Mouse (Mus musculus) heart, postnatal 10 days (tissue): ENCODE measurements at regions not wholly inside any gene's neighbourhood (a gene's known extent, or its start where the extent isn't known, plus 50 kb on each side); places are given as distances from the start of the nearest gene placed in this dataset.

Experiments
- DNase-seq, 2 experiments: peaks; one replicate each; pipeline ENCODE4 v3.0.0; 2021
- intact Hi-C: fragments of 180-260 bp; cut with DNase I; formaldehyde crosslinking; loops from one replicate; pipeline ENCODE4 v1.15.1; 2025

DNA sequence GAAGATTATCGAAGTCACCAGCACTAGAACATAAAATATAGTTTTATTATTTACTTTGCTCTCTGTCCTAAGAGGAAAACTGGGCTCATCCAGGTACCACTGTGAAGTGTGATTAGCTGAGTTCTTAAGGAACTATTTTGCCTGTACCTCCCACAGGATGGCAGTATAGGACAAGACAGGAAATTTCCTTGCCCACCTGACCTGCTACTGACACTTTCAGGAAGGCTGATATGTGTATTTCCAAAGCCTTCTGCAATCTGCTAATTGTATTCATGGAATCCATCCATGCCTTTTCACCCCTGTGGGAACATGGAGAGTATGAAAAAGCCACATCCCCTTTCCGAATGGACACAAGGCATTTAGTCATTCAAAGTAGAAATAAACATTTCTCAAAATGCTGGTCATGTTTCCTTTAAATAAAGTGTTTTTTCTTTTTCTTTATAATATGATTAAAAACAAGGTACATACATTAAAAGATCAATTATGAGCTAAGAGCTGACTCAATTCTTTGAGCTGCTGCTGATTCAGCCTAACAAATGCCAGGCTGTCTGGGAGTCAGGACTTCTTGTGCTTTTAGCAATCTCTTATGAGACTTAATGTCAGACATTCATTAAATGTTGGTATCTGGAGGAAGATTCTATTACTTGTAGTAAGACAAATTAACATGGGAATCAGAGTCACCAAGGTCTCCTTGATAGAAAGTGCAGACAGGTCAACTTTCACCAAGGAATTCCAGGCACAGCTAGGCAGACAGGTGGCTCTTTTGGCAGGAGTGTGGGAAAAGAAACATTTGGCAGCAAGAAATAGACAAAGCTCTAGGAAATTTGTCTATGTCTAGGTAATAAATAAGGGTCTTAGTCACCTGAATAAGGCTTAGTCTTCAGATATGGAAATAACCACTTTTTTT is 112.4 kb upstream of the Gnpda2 start:
- DNase-seq = peak; percentile 8 to 18
- intact Hi-C loops = no loop called here

DNA sequence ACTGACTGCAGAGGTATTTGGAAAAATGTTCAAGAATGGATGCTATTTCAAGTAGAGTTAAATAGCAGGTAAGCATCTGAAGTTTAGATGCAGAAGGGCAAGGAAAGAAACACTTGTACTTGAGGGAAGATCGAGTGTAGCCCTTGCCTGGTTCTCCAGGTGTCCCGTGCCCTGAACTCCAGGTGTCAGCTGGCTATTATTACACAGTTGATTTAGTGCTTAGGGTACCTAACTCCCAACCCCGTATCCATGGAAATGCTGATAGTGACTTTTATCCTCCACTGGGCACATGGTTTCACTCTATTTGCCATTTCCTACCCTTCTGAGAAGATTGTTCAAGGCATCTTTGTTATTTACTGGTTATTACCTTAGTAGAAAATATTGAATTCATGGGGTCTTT is 86.6 kb upstream of the Gnpda2 start:
- intact Hi-C loops = no loop called here
- DNase-seq = no peak

DNA sequence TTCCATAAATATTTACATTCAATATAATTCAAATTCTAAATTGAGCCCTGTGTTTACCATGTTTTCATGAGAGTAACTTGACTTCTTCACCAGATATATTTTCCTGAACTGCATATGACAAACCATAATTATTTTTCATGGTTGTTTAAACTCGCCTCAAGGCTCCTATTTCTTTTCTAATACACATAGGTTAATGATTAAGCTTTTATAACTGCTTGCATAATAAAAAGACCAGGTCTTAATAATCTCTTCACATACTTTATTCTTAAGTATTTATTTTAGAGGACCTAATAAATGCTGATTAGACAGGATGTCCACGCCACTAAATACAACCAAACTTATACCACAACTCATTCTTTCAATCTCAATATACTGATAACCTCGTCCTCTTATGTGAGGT is 86.1 kb upstream of the Gnpda2 start:
- no peak for DNase-seq
- intact Hi-C loops = no loop called here

DNA sequence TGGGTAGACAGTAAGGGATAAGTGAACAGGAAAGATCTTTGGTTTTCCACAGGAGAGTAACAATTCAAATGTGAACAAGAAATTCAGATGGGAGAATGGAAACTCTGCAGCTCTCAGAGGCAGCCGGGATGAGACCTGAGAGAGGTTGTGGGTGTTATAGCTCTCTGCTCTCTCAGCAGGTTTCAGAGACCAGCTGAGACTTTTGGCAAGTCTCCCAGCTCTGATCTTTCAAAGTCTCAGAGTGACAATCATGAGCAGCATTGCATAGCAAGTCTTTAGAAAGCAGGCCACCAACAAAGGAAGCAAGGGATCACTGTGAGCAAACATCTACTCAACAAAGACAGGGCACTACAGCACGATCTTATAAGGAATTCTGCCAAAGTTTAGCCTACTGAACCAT is 73.4 kb upstream of the Gnpda2 start:
- DNase-seq = peak; percentile 3 to 4
- intact Hi-C loops = no loop called here

DNA sequence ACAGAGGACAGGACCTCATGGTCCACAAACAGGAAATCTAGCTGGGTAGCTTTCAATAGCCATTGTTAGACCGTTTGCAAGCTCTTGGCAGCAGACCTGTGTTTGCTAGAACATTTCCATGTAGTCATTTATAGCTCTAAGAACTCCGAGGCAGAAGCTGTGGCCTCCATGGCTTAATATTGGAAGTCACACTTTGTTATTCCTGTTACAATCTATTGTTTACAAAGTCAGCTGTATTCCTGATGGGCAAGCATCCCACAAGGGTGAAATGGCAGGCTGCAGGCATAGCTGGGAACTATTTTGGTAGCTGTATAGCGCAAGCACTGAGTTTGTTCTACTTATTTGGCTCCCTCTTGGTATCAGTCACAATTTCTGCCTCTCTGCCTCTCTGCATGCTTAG is 71.8 kb upstream of the Gnpda2 start:
- peak; percentile 6 to 34 for DNase-seq
- intact Hi-C loops = no loop called here
